Mouse (Mus musculus) hindbrain, embryonic 13.5 days (tissue): ENCODE data around the gene Serpinb6c. TPM values are rescaled to one million over a fixed set of nuclear protein-coding genes. Genes with fewer than 3 reads are reported as not detected.

ENCODE experiments used
- ATAC-seq: fragments of 200-750 bp; cut with Nextera tagmentation; 2 replicates; pipeline ENCODE4 v1.8.0; 2017; ENCODE audit warnings: moderate TSS enrichment; ENCODE audit not compliant: low FRiP score
- H3K27ac ChIP-seq: fragments of 300-500 bp; sonication (generic); 2 replicates; pipeline ENCODE4 v1.5.1; 2015; ENCODE audit warnings: inconsistent platforms, mild to moderate bottlenecking, moderate library complexity
- H3K27me3 ChIP-seq: fragments of 300-500 bp; sonication (generic); 2 replicates; pipeline ENCODE4 v1.6.1; 2015; ENCODE audit warnings: mild to moderate bottlenecking, inconsistent platforms
- H3K36me3 ChIP-seq: fragments of 300-500 bp; sonication (generic); 2 replicates; pipeline ENCODE4 v1.6.1; 2015; ENCODE audit warnings: mild to moderate bottlenecking, inconsistent platforms
- H3K4me1 ChIP-seq: fragments of 300-500 bp; sonication (generic); replicated peaks from 2 replicates; pipeline ENCODE4 v1.6.1; 2015; ENCODE audit warnings: inconsistent platforms
- H3K4me2 ChIP-seq: fragments of 300-500 bp; sonication (generic); 2 replicates; pipeline ENCODE4 v1.6.1; 2015; ENCODE audit warnings: inconsistent platforms, mild to moderate bottlenecking, moderate library complexity
- H3K4me3 ChIP-seq: fragments of 300-500 bp; sonication (generic); 2 replicates; pipeline ENCODE4 v1.5.1; 2015; ENCODE audit warnings: mild to moderate bottlenecking, inconsistent platforms
- H3K9ac ChIP-seq: fragments of 300-500 bp; sonication (generic); 2 replicates; pipeline ENCODE4 v1.6.1; 2015; ENCODE audit warnings: mild to moderate bottlenecking, inconsistent platforms
- H3K9me3 ChIP-seq: fragments of 300-500 bp; sonication (generic); 2 replicates; pipeline ENCODE4 v1.6.1; 2016; ENCODE audit warnings: inconsistent platforms
- WGBS: fragments of 180-500 bp; shearing (Covaris S2); methylation state at CpG from one replicate; pipeline ENCODE4 v1.1.7; 2015; 5-methylcytosine and 5-hydroxymethylcytosine counted together
- polyA plus RNA-seq: library from polyadenylated mRNA; unstranded; fragments of >200 nt; fragmentation: Nextera tagmentation; extraction: Ambion mirVana; gene quantifications from 2 replicates; pipeline ENCODE4 v1.2.1, GENCODE M21; 2015

Gene Serpinb6c
- polyA plus RNA-seq, 1 experiment from 2014 or later: 0.21 TPM

DNA sequence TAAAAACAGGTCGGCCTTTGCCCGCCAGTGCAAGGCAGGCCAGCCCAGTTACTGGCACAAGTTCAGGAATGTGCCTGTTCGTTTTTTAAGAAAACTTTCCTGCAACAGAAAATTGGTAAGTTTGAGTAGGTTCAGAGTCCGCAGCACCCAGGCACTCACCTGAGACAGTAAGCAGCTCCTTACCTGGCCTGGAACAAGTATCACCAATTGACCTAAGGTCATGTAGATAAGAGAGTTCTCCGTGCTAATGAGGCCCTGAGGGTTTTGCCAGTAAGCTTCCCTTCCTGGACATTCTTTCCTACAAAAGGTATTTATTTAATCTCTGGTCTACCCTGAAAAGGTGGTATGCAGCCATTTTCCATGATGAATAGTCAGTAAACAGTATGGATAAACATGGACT is 16.2 kb upstream of the Serpinb6c start:
- Histone ChIP-seq H3K9me3 (no peaks in the 10 kb centered on the region), H3K9ac (no peak overlapping the region), H3K36me3 (peaks cover 48% of the 10 kb centered on the region), H3K4me3 (no peak overlapping the region), H3K27me3 (no peaks in the 10 kb centered on the region), H3K4me2 (no peak overlapping the region), H3K4me1 (no peaks in the 10 kb centered on the region), H3K27ac (no peak overlapping the region)
- 92% methylated on average over 5 of the region's 5 CpGs for WGBS
- no peak for ATAC-seq

DNA sequence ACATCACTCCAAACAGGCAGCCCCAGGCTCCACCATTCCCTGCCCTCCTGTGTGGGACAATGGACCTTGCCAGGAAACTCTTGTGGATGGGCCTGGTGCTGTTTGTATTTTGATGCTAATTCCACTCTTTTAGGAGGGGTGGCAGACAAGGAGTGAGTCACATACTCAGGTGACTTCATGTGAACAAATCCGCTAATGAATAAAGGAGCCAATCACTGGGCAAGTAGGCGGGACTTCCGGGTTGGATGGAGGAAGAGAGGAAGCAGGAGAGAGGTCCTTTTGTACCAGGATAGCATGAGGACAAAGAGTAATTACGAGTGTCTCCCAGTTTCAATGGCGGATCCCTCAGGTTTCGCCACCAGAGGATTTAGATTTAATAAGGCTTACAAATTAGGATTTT is 15.5 kb upstream of the Serpinb6c start:
- Histone ChIP-seq H3K4me3 (no peak overlapping the region), H3K36me3 (peaks cover 50% of the 10 kb centered on the region), H3K27me3 (no peaks in the 10 kb centered on the region), H3K9me3 (no peaks in the 10 kb centered on the region), H3K9ac (no peak overlapping the region), H3K4me1 (no peaks in the 10 kb centered on the region), H3K27ac (no peak overlapping the region), H3K4me2 (no peak overlapping the region)
- 92% methylated on average over 6 of the region's 6 CpGs for WGBS
- ATAC-seq: no peak

DNA sequence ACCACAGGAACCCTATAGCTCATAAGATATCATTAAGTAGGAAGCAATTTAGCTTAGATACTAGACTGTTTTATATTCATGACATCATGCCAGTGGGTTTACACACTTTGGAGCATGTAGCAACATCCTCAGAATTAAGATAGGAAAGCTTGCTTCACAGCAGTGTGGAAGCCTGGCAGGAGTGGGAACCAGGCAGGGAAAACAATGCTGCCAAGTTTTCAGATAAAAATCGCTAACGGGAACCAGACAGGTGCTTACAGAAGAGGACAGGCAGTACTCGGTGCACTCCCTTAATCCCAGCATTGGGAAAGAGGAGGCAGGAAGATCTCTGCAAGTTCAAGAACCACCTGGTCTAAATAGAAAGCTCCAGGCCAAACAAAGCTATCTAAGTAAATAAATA is 1.3 kb upstream of the Serpinb6c start:
- Histone ChIP-seq H3K4me2 (no peak overlapping the region), H3K4me3 (no peak overlapping the region), H3K9ac (no peak overlapping the region), H3K4me1 (no peaks in the 10 kb centered on the region), H3K27me3 (no peaks in the 10 kb centered on the region), H3K27ac (no peak overlapping the region), H3K9me3 (no peaks in the 10 kb centered on the region), H3K36me3 (no peaks in the 10 kb centered on the region)
- 84% methylated on average over 3 of the region's 3 CpGs for WGBS
- ATAC-seq: no peak

DNA sequence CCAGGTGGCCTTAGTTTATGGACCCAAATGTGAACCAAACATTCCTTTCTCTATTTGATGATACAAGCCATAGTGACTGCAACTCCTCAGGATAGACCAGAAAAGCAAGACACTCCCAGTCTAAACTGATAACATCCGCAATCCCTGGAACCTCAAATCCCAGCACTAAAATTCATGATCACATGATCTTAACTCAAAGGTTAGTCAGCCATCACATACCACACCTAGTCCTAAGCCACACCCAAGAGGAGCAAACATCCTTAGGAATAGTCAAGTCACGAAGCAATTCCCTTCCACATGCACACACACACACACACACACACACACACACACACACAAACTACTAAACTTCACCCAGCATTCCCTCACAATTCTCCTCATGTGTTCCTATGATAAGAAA is 2.2 kb downstream of the Serpinb6c start:
- ATAC-seq: no peak
- Histone ChIP-seq H3K4me3 (no peak overlapping the region), H3K27ac (no peak overlapping the region), H3K36me3 (no peaks in the 10 kb centered on the region), H3K9me3 (no peaks in the 10 kb centered on the region), H3K4me2 (no peak overlapping the region), H3K27me3 (no peaks in the 10 kb centered on the region), H3K9ac (no peak overlapping the region), H3K4me1 (no peaks in the 10 kb centered on the region)
- 96% methylated on average over 2 of the region's 2 CpGs for WGBS

DNA sequence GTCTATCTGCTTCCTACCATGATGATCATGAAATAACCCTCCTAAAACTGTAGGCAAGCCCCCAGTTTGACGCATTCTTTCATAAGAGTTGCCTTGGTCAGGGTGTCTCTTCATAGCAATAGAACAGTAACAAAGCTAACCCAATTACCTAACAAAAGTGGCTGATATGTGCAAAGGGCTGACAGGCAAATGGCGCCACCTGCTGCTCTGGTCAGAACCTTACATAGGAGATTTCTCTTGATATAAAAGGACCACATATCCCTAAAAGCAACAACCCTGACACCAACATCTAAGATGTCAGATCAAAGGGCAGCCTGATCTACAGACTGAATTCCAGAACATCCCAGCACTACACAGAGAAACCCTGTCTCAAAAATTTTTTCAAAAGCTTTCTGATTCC is 11.3 kb downstream of the Serpinb6c start:
- ATAC-seq: no peak
- H3K9me3 ChIP-seq: no peaks in the 10 kb centered on the region
- 45% methylated on average over 2 of the region's 2 CpGs for WGBS
- no peak overlapping the region for H3K4me2 ChIP-seq
- no peak overlapping the region for H3K4me3 ChIP-seq
- H3K9ac ChIP-seq: no peak overlapping the region
- no peaks in the 10 kb centered on the region for H3K27me3 ChIP-seq
- no peaks in the 10 kb centered on the region for H3K36me3 ChIP-seq
- H3K27ac ChIP-seq: no peak overlapping the region
- H3K4me1 ChIP-seq: no peaks in the 10 kb centered on the region

DNA sequence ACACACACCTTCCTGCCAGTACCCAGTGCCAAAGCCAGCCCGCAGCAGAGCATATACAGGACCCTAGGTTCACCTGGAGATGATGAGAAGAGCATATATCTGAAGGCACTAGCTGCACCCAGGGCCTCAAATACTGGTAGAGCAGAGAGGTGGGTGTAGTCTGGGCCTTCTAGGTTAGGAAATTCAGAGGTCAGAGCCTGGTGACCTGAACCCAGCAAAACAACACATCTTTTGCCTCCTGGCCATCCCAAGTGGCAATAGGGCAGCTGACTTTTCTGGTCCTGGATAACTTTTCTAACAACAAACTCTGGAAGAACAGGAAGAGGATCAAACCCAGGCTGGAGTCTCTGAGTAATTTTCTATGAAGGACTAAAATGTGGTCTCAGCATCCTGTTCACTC is 62.2 kb downstream of the Serpinb6c start, which contains the start of gene Serpinb6e:
Serpinb6e (minus strand) TSS at position 101 of the 400 bp plus-strand sequence.
- Histone ChIP-seq H3K9me3 (no peaks in the 10 kb centered on the region), H3K9ac (no peak within 1 kb of the TSS), H3K4me1 (no peaks in the 10 kb centered on the region), H3K27me3 (no peaks in the 10 kb centered on the region), H3K4me3 (no peak within 1 kb of the TSS), H3K4me2 (no peak within 1 kb of the TSS), H3K27ac (no peak within 1 kb of the TSS), H3K36me3 (no peaks in the 10 kb centered on the region)
- WGBS: 44% methylated on average over 1 of the region's 1 CpGs
- ATAC-seq: no peak

DNA sequence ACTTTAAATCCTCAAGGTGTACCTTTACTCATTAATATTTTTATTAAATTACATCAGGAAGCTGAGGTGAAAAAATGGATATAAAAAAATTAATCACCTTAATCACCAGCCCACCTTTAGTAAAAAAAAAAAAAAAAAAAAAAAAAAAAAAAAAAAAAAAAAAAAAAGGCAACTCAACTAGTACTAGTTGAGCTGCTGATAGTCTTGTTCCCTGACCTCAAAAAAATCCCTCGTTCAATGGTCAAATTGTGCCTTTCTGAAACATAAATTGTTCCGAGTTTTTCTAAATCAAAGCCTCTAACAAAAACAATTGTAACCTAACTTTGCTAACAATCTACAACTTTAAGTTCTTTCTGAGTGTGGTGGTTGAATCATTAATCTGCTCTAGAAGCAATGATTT is 74.8 kb downstream of the Serpinb6c start:
- Histone ChIP-seq H3K27me3 (no peaks in the 10 kb centered on the region), H3K36me3 (no peaks in the 10 kb centered on the region), H3K4me3 (no peak overlapping the region), H3K4me2 (no peak overlapping the region), H3K9me3 (no peaks in the 10 kb centered on the region), H3K4me1 (no peaks in the 10 kb centered on the region), H3K27ac (no peak overlapping the region), H3K9ac (no peak overlapping the region)
- WGBS: 82% methylated on average over 2 of the region's 2 CpGs
- no peak for ATAC-seq

Other genes starting within 250 kb of the Serpinb6c start
- not detected in 2 replicates for gene Serpinb6d, start 244.3 kb downstream of the Serpinb6c start, polyA plus RNA-seq
- gene Serpinb6e, start 62.3 kb downstream of the Serpinb6c start, polyA plus RNA-seq: 0.19 TPM in 1 of 2 replicates, not detected in the other
- gene Nqo2, start 59.0 kb upstream of the Serpinb6c start, polyA plus RNA-seq: 9.0 and 10.3 TPM in 2 replicates
- gene Ripk1, start 96.7 kb upstream of the Serpinb6c start, polyA plus RNA-seq: 6.1 and 6.6 TPM in 2 replicates
- gene Serpinb6a, start 97.1 kb upstream of the Serpinb6c start, polyA plus RNA-seq: 37.4 and 38.7 TPM in 2 replicates
- gene Bphl, start 131.9 kb upstream of the Serpinb6c start, polyA plus RNA-seq: 34.9 and 39.8 TPM in 2 replicates
- gene Tubb2a, start 172.3 kb upstream of the Serpinb6c start, polyA plus RNA-seq: 1,972 and 2,142 TPM in 2 replicates
- 795 and 852 TPM in 2 replicates for gene Tubb2b, start 224.8 kb upstream of the Serpinb6c start, polyA plus RNA-seq